Mouse (Mus musculus) cerebellum, adult 11 months (tissue): Measurements from ENCODE around the gene Cbx5.

Experiments
- DNase-seq: peaks from one replicate; pipeline ENCODE4 v3.0.0; 2022

Gene Cbx5

DNA sequence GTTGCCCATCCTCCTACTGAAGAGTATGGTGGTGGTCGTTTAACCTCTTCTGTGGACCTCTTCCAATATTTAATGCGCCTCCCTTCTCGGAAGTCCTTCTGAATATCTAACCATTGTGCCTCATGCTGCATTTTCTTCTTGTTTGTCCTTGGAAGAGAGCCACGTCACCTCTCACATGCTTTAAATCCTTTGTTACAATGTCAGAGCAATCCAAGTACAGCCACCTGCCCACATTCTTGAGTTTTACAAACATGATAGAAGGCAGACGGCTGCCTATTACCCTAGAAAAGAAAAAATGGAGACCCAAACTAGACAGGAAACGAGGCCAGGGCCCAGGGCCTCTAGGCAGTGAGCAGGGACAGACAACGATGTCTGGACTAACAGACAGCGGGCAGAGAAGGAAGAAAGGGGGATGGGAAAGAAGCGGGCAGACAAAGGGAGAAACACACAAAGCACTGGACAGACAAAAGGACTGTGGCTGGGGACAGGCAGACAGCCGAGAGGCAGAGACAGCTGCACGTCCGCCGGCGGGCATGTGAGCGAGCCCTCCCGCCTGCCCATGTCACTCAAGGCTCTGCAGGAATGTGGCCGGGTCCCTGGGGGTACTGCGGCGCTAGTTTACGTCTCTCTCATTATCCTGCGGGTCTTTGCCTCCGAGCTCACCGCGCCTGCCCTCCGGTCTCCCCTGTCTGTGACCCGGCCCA, 69.9 kb downstream of the Cbx5 start:
- DNase-seq = no peak

DNA sequence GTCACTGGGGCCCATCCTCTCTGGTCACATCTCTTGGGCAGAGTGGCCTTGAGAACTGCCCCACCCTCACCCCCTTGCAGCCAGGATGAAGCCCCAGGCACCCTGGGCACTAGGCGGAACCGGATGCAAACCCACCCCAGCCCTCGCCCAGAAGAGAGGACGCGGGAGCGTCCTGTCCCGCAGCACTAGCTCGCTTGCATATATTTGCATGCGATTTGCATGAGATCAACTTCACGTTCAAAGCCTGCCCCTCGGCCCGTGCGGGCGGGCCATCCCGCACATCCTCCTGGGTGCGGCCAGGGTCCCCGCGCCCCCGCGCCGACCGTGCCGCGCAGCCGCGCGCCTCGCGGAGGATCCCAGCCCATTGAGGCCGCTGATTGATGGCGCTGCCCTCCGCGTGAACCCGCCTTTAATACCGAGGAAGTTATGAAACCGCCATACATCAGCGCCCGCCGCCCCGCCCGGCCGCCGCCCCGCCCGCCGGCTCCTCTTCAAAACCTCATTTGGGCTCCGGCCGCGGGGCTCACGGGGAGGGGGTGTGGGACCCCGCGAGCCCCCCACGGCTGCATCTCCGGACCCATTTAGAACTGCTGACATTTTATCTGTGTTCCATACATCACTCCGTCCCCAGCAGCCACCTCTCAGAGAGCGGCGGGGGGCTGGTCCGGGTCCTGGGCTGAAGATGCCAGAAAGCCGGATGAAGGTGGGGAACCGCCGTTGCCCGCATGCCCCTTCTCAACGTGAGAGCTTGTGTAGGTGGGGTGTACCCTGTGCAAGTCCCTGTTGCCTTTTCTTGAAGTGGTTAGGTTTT, 70.6 kb downstream of the Cbx5 start:
- DNase-seq = peak; percentile 43

DNA sequence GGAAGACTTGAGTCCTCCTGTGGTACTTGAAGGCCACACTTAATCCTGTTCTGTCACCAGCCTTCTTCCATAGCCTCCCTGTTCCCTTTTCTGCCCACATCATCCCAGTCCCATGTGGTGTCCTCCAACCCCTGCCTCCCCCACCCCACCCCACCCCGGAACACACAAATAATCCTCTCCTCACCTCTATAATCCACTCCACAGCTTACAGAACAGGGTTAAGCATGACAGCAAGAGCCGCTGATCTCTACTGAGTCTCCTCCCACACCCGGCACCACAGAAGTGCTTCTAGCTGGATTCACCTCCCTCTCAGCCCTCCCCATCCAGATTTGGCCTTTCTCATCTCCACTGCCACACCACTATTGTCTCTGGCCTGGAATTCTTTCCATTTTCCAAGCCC, 71.8 kb downstream of the Cbx5 start:
- DNase-seq = no peak

DNA sequence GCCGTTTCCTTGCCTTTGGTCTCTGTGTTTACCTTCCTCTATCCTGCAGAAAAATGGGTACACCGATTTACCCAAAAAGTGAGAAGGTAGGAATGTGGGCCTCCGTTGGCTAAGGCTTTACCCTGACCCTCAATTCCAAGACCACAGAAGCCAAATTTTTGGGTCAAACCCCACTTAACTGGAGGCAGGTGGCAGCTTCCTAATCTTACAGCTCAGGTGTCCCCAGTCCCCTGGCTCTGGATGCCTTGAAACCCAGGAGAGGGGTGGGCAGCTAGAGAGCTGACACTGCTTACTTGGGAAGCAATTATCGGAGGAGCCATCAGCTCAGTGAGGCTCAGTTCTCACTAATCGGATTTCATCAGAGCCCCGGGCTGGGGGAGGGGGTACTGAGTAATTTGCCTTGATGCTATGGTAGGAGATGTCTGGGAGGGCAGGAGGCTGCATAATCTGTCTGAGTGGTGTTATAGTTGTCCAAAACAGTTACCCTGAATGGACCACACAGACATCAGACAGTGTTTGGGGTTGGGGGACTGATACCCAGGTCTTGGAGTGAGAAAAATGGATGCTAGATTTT, 72.5 kb downstream of the Cbx5 start, which contains the start of gene Smug1:
Gene Smug1, minus strand, starts transcription at position 51 of the 574 bp plus-strand sequence.
- DNase-seq = no peak

DNA sequence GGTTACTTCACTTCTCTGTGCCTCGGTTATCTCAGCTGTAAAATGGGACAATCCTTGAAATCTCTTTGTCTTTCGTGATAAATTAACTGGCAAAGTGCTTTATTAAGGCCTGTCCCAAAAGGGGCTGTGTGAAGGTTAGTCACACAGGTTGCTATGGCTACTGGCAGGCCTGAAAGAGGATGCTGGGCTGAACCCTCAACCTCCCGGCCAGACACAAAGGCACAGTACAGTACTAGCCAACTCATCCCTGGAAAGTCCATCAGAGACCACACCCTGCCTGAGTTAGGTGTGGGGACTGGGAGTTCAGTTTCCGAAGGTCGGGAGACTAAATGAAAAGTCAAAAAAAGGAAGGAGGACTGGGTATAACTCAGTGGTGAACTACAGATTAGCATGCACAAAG, 73.7 kb downstream of the Cbx5 start:
- DNase-seq = no peak

DNA sequence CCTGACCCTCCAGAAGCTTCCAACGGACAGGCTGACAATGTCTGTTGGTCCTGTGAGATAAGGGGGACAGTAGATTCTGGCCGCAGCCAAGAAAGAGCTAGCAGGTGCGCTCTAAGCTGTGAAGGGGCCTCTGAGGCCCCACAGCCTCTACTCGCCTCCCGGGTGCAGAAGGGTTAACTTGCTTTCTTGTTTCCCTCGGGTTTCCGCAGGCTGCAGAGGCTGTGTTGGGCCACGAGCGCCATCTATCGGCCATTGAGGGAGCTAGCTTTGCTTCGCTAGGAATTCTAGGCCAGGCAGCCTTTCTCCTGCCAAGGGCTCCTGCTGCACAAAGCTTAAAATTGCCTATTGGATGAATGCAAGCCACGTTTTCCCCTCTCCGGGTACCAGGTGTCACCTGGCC, 74.2 kb downstream of the Cbx5 start:
- DNase-seq = peak; percentile 89

DNA sequence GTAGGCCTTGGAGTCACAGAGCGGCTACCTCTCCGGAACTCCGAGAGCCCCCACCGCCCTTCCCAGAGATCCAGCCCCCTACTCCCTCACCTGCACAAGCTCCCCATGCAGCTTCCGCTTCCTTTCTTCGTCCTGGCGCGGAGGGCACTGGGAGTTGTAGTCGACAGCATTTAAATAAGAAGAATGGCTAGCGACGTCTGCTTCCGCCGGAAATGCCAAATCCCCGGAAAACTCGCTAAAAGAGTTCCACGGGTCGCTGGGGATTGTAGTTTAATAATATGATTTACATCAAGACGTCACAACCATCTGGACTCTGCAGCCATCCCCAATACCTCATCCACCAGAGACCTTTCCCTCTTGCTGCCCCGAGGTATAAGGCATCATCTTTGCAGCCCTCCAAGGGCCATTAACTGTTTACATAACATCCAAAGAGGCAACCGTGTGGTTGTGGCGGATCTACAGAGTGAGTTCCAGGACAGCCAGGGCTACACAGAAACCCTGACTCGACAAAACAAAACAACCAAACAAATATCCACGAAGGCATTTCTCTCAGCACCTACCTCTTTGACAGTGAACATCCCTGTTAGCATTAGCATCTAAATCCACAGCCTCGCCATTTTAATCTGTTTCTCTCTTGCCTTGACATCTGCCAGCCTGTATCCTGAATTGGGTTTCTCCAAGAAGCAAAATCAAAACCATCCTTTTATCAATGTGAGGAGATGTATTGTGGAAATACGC, 76.3 kb downstream of the Cbx5 start:
- peak; percentile 85 for DNase-seq

DNA sequence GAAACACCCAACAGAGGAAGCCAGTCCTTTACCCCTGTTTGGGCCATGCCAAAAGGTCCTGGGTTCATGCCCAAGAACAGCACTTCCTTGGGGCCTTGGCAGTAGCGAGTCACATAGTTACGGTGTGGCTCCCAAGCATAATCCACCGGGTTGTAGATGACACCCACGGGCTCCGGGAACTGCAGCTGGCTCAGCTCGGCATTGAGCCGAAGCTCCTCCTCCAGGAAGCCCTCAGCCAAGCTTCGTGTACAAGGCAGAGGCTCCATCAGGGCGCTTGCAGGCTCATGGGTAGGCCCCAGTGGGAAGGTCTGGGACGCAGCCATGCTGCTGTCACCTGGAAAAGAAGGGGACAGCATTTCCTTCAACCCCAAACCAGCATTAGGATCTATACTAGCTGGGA, 82.0 kb downstream of the Cbx5 start:
- no peak for DNase-seq

DNA sequence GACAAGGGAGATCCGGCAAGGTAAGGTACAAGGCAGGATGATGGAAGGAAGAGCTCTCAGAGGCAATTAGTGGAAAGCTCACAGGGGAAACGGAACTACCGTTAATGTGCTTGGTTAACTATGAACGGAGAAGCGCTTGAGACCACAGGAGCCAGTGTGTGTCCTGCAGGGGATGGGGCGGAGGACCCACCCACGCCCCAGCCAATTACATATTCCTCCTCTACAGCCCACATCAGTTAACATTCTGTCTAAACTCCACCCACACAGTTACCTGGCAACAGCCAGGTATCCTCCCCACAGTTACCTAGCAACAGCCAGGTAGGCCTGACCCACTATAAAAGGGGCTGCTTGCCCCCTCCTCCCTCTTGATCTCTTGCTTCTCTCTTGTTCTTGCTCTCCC, 82.7 kb downstream of the Cbx5 start:
- DNase-seq = no peak

DNA sequence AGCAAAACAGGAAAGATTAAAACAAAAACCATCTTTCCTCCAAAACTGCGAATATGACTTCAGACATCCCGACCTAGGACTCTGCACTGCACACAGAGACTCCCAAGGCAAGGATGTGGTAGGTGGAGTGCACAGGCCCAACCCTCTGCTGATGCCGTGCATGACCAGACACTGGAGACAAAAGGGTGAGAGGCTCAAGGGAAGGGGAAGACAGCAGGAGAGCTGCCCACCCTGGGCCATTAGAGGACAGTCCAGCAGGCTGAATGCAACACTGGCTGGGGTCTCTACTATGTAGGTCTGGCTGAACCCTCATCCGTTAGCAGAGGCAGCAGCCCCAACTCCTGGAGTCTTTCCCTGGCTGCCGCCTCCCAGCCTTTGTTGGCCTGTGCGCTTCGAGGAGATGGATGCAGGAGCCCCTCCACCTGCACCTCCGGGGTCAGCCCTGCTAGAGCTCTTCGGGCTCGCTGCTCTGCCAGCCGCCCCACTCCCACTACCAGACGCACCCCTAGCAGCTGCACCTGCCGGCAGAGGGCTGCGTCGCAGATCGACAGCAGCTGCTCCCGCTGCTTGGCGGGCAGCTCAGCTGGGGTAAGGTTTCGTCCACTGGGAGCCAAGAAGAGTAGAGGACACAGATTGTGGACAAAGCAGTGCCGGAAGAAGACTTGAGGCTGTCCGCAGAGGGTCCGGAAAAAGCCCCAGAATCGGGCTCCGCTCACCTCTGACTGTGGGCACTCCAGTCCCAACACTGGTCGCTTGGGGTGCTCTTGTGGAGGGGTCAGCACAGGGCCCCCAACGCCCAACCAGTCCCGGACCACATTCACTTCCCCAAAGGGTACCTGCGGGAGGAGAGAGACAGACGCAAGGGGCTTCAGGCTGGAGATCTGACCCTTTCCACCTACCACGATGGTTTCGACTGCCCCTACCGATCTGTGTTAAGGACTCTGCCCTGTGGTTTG, 84.0 kb downstream of the Cbx5 start:
- DNase-seq = no peak

DNA sequence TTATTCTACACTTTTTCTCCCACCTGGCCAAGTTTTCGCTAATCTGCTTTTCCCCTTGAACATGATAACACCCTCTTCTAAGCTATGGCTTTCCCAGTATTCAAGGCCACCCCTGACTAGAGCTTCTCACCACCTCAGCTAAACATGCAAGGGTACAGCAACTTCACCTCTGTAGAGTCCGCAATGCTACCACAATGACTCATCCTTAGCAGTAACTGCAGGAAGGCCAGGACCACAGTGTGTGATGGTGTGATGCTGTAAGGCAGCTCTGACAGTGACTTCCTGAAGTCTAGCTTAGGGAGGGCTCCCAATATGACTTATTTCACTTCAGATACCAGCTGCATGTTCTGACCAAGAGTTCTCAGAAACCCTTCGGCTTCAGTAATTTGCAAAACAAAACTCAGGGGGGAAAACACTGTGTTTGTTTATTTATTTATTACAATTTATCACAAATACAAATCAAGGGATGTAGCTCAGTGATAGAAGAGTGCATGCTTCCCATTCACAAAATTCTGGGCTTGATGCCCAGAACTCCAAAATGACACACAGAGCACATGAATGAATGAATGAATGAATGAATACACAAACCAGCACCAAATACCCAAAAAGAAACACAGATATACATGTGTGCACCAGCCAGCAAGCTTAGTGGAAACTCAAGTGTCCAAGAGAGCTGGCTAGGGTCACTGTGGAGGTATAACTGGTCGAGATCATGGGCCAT, 86.6 kb downstream of the Cbx5 start:
- no peak for DNase-seq

DNA sequence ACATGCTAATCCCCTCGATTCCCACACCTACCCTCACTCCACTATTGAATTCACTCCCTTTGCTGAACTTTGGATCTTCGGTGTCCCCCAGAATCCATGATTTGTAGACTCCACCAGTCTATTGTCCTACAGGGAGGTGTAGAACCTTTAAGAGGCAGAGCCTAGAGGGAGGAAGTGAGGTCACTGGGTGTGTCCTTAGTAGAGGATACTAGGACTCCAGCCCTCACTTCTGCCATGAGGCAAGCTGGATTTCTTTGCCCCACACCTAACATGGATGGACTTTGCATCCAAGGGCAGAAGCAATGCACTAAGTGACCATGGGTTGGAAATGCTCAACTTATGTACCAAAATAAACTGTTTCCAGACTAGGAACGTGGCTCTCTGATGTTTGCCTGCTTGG, 87.2 kb downstream of the Cbx5 start:
- no peak for DNase-seq

DNA sequence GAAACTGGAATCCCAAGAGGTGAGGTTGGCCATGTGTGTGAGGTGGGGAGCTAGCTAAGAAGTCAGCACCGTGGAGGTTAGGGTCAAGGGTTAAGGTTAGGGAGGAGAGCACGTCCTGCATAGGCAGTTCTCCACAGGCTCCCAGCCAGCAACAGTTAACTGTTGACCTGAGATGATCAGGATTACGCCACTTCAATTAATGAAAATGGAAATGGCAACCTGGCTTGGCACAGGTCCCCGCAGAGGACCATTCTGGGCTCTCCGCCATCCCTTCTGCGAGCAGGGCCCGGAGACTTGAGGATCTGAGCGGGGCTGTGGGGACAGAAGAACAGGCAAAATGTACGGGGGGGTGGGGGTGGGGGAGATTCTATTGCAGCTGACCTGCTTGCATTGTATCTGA, 91.8 kb downstream of the Cbx5 start:
- no peak for DNase-seq

DNA sequence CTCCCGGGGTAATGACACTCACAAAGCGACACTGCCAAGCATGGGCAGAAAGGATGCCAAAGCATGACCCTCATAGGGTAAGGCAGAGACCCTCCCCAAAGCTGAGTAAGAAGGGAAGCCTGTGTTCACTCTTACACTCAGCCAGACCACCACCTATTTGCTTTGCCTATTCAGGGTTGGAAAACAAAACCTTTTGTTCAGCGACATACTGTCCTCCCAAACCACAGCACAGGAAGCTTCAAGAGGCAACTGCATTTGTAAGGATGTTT, 92.3 kb downstream of the Cbx5 start:
- DNase-seq = no peak

DNA sequence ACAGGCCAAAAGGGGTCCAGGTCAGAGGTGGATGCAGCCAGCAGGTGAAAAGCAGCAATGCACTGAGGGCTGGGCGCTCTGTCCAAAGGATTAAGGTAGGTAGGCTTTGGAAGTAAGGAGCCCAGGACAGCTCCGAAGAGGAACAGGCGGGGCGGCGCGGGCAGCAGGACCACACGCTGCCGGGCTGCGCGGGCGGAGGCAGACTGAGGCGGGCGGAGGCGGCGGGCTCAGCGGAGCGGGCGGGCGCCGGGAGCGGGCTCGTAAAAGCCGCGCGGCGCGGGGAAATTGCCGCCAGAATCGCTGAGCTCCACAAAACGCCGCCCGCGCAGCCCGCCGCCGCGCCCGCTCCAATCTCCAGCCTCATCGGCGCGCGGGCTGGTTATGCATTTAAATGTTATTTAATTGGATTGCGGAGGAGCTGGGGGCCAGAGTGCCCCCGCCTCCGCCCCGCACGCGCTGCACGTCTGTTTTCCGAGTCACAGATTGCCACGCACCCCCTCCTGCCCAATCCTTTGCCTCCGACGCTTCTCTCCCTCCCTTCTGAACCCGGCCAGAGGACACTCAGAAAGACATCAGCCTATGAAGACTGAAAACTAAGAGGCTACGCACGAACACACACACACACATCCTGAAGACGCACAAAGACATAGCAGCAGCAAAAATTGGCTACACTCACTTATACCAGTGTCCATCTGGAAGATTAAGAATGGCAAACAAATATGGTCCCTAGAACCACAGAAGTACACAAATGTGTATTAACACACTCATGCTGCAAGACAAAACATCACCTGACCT, 92.8 kb downstream of the Cbx5 start:
- DNase-seq = no peak

DNA sequence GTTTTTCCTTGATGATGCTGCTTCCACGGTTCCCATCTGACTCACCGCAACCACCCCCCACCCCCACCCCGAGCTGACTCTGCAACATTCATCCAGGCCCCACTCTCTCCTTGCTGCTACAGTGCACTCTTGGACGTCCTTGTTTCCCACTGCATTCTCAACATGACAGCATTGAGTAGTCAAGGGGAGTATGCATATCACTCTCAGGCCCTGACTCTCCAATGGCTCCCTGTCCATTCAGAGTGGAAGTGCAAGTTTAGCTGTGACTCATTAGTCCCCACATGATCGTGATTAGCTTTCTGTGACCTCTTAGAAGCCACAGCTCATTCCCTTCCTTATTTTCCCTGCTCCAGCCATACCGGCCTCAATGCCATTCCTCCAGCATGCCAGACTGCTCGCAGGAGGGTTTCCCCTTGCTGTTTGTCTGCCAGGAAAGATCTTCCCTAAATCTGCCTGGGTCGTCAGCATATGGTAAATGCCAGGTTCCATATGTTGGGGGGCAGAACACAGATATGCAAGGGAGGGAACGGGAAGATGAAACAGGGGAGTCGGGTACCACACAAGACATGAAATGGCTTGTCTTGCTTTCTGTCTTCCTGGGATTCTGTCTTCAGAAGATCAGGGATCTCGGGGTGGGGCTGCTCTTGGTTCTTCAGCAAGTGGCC, 93.8 kb downstream of the Cbx5 start:
- no peak for DNase-seq

DNA sequence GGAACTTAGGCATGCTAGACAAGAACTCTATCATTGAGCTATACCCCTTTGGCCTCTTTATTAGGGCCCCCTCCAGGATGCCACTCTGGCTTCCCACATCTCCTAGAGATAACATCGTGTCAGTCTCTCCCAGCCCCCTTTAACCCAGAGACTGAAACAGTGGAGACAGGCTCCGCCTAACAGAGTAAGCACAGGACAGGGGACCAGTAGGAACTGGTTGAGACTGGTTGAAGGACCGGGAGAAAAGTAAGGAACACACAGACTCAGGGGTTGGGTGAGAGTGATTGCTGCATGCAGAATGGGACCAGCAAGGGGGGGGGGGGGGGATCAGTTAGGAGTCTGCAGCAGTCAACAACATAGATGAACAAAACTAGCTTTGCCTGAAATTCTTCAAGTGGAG, 95.4 kb downstream of the Cbx5 start:
- DNase-seq = no peak
